Mouse (Mus musculus): Measurements from ENCODE around the gene Abi1.
"Not testable (repeated sequence)": the region's sequence is repeated elsewhere in the genome, so short reads cannot be mapped to it uniquely, and the experiment has no call there.

The Abi1 gene

DNA sequence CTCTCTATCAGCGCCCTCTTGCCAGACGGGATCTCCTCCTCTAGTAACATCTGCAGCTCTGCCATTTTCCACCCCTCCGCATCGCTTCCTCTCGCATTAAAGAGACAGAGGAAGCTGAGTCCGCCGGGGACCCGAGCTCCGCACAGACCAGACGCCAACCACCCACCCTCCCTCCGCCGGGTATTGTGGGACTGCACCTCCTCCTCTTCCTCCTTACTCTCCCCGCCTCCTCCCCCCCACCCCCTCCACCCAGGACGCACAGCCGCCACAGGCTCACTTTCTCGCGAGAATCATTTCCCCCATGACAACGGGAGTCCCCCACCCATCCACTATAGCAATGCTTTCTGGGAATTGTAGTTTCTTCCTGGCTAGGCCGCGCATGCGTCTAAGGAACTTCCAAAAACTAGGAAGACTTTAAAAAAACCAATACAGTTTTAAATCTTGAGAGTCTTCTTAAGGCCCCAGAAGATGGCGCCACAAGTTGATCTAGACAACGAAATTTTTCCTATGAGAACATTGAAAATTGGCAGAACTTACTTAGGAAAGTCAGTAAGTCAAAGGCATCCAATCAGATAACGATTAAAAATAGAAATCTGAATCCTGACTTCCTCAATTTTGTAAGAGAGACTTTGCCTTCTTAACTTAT is at the start of gene Abi1:
TSS of gene Abi1 (minus strand) at position 241 of the 646 bp plus-strand sequence.
- peak; percentile 98 for DNase-seq (ENCODE audit: low read depth)

- no peak for DNase-seq (ENCODE audit: low read depth)
Observed at GRCm38 (mm10) chr2:23084540-23084939, 44.5 kb upstream of the Abi1 start.

DNA sequence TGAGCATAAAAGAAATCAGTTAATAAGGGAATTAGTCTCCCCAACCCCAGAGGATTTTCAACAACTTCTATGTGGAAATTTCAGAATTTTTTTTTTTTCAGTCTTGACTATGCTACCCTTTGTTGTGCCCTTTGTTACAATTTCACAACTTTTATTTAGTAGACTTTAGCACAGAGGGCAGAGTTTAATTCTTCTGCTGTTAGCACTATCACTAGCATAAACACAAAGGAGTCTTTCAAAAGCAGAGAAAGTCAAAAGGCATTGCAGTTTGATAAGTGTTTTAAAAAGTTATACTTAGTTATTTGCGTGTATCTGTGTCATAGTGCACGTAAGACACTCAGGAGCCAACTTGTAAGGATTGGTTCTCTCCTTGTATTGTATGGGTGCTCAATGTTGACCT is 38.5 kb upstream of the Abi1 start:
- DNase-seq (ENCODE audit: low read depth): no peak

DNA sequence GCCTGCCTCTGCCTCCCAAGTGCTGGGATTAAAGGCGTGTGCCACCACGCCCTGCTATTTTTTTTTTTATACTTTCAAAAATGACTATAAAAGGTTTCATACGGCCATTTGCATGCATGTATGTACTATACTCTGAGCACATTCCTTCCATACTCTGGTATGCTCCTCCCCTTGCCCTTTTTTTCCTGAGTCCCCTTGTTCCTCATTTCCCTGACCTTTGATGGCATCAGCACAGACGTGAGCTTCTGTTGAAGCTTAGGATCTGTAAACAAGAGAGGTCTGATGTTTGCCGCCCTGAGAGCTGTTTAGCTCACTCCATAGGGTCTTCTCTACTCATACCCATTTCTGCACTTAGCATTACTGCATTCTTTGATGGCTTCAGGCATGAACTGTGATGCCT is 37.7 kb upstream of the Abi1 start:
- DNase-seq (ENCODE audit: low read depth): no peak

DNA sequence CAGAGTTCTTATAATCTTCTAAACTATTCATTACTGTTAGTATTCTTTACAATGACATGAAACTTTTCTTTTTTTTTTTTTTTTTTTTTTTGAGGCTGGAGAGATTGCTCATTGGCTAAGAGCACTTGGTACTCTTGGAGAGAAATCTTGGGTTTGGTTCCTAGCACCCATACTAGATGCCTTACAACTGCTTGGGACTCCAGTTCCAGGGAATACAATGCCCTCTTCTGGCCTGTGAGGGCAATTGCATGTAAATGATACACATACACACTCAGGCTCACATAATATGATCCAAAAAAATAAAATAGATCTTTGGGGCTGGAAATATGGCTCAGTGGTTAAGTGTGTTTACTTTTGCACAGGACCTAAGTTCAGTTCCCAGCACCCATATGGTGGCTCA is 36.7 kb upstream of the Abi1 start:
- DNase-seq (ENCODE audit: low read depth): no peak

DNA sequence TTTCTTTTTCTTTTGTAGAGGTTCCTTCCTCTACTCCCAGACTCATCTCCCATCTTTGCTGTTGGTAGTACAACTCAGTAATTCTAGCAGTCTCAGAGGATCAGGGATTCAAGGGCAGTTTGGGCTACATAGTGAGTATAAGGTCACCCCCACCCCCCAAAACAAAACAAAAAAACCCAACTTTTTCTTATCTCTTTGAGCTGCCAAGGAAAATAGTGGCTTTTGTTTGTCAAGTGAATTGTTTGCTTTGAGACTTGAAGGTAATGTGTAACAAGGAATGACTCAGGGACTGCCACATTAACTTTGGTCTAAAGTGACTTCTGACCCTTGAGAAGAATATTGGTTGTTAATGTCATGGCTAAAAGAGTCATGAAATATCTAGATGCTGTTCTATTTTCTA is 35.8 kb upstream of the Abi1 start:
- no peak for DNase-seq (ENCODE audit: low read depth)

DNA sequence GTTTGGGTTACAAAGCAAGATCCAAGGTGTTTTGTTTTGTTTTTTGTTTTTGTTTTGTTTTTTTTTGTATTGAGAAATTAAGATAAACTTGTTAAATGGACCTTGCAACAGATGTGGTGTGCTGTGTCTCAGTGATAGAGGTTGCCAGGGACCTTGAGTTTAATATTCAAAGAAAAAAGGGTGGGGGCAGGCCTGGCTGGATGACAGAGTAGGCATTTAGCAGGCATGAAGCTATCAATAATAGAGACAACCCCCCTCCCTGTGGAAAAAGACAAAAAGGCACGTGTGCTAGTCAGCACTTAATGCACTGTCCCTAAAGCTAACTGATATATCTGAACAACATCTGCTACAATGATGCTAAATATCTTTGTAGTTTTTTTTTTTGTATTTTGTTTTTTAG is 31.4 kb upstream of the Abi1 start:
- no peak for DNase-seq (ENCODE audit: low read depth)

- DNase-seq (ENCODE audit: low read depth): no peak
Observed at GRCm38 (mm10) chr2:23070491-23070890, 30.4 kb upstream of the Abi1 start.

- DNase-seq (ENCODE audit: low read depth): peak; percentile 95
Observed at GRCm38 (mm10) chr2:23068894-23069744, 29.1 kb upstream of the Abi1 start.

- DNase-seq (ENCODE audit: low read depth): no peak
Observed at GRCm38 (mm10) chr2:23068370-23068737, 28.3 kb upstream of the Abi1 start.

DNA sequence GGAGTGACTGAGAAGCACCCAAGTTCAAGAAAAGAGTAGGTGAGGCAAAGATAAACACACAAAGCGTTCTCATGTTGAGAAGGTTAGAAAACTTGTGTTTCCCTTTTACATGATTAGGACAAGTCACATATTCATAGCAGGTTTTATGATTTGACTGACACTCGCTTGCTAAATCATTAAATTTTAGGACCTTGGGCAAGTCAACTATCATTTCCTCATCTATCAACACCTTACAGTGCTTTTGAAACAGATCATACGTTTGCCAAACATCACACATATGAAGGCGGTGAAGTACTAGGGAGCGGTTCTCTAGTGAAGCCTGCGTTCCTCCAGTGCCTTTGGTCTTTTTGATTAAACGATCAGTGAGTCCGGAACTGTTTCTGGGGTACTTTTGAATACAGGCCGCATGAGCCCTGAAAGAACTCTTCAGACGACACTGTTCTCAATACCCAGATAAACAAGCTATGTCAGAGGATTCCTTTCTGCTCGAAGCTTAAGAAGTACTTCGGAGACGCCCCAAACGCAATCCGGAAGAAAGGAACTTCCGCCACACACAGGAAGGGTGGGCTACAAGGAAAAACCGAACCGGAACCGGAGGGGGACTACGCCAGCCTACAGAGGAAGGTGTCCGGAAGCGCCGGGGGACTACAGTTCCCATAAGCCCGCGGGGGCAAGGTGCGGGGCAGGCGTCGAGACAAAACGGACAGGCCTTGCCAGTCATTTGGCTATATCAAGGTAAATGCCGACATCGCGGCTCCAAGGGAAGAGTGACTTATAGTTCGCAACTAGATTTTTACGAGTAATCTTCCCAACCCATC is 27.7 kb upstream of the Abi1 start, which contains the start of gene Acbd5:
TSS of gene Acbd5 (plus strand) at position 616 of the 818 bp plus-strand sequence.
- peak; percentile 97 for DNase-seq (ENCODE audit: low read depth)

GRCm38 (mm10) chr2:23052523-23052922 is 12.5 kb upstream of the Abi1 start:
- DNase-seq (ENCODE audit: low read depth): no peak

DNA sequence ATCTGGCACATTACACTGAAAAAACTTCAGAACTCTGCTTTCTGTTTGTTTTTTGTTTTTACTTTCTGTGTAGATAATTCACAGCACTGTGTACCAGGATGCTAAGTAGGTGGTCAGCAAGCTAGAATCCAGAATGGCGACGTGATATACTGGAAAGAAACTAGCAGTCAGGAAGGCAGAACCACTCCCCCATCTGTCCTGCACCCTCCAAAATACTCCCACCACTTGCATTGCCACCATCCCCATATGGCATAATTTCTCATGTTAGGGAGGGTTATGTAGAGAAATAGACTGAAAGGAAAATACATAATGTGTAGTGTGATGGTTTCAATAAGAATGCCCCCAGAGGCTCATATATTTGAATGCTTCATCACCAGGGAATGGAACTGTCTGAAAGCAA is 11.8 kb upstream of the Abi1 start:
- DNase-seq (ENCODE audit: low read depth): no peak

GRCm38 (mm10) chr2:23048006-23048405 is 8.0 kb upstream of the Abi1 start:
- DNase-seq (ENCODE audit: low read depth): no peak

DNA sequence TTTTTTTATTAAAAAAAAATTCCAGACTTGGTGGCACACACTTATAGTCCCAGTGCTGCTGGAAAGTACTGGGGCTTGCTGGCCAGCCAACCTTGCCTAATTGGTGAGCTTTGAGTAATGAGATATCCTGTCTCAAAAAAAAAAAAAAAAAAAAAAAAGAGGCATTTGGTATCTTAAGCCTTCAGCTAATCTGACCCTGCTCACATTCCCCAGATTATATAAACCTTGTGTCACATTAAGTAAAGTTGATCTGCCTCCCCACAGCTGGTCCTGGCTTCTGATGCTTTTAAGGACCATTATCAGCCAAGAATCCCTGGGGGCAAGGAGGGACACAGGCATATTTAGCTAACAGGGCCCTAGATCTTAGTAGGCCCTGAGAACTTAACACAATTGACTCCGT is 5.7 kb upstream of the Abi1 start:
- DNase-seq (ENCODE audit: low read depth): no peak

GRCm38 (mm10) chr2:23042189-23042588 is 2.1 kb upstream of the Abi1 start:
- DNase-seq (ENCODE audit: low read depth): no peak

DNA sequence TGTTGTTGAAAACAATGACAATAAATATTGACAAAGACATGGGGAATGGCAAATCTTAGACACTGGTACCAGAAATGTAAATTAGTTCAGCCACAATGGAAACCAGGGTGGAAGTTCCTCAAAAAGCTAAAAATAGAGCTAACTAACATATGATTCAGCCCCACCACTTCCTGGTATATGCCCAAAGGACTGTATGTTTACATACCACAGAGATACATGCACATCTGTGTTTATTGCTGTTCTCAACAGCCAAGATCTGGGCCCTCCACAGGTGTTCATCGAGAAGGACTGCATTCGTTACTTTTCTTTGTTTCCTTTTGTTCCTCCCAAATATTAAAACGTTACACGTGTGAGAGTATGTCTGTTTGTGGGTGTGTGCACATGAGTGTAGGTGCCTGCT is 1.4 kb upstream of the Abi1 start:
- DNase-seq (ENCODE audit: low read depth): peak; percentile 28

GRCm38 (mm10) chr2:23040690-23041089 is 649 bp upstream of the Abi1 start:
- DNase-seq (ENCODE audit: low read depth): not testable (repeated sequence)

DNA sequence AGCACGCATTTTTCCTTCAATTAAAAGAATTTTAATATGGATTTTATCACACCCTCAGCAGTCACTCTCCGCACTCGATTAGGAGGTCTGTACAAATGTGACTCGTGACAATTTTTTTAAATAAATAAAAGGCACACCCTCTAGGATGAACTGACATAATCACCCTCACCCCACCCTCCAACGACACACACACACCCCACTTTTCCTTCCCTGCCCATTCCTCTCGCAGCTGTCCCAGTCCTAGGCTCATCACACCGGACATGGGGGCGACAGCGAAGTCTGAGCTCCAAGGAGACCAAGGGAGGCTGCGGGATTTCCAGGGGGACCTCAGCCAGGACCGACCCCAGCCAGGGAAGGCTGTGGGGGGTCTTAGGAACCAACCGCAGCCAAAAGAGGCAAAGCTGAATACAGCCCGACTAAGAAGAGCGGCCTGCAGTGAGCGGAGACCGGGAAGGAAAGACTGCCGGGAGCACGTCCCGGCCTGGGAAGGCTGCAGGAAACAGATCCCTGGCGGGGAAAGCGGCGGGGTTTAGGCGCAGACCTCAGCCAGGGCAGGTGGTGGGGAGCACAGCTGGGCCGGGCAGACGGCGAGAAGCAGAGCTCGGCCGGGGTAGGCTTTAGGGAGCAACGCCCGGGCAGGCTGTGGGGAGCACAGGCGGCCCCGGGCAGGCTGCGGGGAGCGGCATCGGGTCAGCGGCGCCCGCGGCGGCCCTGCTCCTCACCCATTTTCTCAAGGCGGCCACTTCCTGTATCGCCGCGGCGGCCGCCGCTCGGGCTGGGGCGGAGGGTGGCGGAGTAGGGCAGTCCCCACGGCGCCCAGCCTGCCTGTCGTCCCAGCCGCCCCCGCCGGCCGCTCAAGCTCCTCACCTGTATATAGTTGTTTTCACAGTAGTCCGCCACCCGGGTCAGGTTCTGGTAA is 700 bp downstream of the Abi1 start:
- peak; percentile 34 for DNase-seq (ENCODE audit: low read depth)

- no peak for DNase-seq (ENCODE audit: low read depth)
Observed at GRCm38 (mm10) chr2:23035467-23035866, 4.6 kb downstream of the Abi1 start.

DNA sequence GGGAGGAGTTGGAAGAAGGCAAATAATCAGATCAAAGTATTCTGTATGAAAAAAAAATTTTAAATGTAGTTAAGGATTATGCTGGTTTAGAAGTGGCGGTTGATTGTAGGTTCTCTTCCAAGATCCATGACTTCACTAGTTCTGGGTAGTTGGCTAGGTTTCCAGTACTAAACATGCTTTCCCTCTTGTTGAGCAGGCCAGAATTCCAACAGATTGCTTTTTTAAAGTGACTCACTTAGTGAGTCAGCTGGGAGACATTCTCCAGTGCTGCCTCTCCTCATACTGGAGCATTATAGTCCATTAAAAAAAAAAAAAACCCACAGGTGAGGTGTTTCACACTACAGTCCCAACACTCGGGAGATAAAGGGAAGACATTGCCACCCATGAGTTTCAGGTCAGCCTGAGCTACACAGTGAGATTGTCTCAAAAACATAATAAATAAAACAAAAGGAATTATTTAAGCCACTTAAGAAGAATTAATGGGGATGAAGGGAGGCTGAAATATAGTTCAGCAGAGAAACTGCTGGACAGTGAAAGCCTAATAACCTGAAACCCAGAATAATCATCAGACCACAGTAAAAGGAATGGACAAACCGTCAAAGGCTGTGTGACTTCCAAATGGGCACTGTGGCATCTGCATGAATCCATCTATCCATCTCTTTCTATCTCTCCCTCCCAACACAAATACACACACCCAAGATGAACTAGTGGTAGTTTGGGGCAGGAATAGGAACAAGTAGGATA is 5.2 kb downstream of the Abi1 start:
- peak; percentile 88 for DNase-seq (ENCODE audit: low read depth)
